Mouse (Mus musculus) c-Kit-positive CD71-negative TER-119-negative erythroid progenitor cells, embryonic 14.5 days (primary cell): Measurements from ENCODE around the gene 1810049J17Rik.
A peak's percentile ranks its signal among the peaks of the same experiment; 100 is the strongest.

Source experiments
- DNase-seq: peaks from one replicate; pipeline ENCODE4 v3.0.0-alpha.2; 2013; ENCODE audit warnings: low read depth

Gene 1810049J17Rik

GRCm38 (mm10) chr15:12346916-12347315, 25.2 kb upstream of the 1810049J17Rik start:
- DNase-seq: no peak

DNA sequence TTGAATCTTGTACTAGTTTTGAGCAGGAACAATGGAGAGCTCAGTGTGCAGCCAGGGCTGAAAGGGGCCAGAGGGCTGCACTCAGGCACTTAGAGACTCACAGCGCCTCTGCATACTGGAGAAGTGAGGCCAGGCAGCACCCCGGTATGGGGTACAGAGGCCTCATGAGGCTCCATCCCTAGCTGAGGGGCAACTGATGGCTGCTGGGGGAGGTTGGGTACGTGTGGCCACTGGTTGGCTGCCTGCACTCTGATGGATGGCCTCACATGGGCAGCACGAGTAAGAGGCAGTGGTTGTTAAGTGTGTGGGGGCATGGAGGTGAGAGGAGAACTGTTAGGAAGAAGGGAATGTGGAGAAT, 19.7 kb upstream of the 1810049J17Rik start:
- DNase-seq: no peak

- no peak for DNase-seq
Measured at GRCm38 (mm10) chr15:12340536-12341400, 19.1 kb upstream of the 1810049J17Rik start.

- DNase-seq: no peak
Measured at GRCm38 (mm10) chr15:12337779-12338137, 16.1 kb upstream of the 1810049J17Rik start.

DNA sequence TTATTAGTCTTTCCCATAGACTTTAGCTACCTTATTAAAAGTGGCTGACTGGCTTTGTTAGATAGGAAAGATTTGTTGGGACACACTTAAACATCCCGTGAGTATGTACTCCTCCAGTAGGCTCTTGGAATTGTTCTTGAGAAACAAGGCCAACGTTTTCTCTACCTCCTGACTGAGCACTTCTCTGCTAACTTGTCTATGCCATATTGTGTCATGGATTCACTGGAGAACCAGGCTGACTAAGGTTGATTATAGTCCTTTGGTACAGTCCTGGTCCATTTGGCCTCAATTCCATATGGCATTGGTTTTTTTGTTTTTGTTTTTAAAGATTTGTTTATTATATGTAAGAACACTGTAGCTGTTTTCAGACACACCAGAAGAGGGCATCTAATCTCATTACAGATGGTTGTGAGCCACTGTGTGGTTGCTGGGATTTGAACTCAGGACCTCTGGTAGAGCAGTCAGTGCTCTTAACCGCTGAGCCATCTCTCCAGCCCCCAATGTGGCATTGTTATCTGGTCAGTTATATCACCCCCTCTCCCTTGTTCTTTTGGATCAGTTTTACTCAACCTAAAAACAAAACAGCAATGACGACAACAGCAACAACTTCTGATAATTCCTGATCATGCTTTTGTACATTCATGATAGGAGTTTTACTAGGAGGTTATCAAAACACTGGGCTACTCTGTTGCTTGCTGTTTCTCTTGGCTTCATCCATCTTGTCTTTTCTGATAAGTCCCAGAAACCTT, 15.5 kb upstream of the 1810049J17Rik start:
- no peak for DNase-seq

GRCm38 (mm10) chr15:12334381-12334780, 12.7 kb upstream of the 1810049J17Rik start:
- DNase-seq: no peak

GRCm38 (mm10) chr15:12331300-12331699, 9.6 kb upstream of the 1810049J17Rik start:
- DNase-seq: no peak

GRCm38 (mm10) chr15:12330892-12331291, 9.2 kb upstream of the 1810049J17Rik start:
- no peak for DNase-seq

GRCm38 (mm10) chr15:12330389-12330788, 8.7 kb upstream of the 1810049J17Rik start:
- no peak for DNase-seq

- DNase-seq: no peak
Measured at GRCm38 (mm10) chr15:12324326-12324725, 2.6 kb upstream of the 1810049J17Rik start.

- no peak for DNase-seq
Measured at GRCm38 (mm10) chr15:12322676-12323402, 1.1 kb upstream of the 1810049J17Rik start.

DNA sequence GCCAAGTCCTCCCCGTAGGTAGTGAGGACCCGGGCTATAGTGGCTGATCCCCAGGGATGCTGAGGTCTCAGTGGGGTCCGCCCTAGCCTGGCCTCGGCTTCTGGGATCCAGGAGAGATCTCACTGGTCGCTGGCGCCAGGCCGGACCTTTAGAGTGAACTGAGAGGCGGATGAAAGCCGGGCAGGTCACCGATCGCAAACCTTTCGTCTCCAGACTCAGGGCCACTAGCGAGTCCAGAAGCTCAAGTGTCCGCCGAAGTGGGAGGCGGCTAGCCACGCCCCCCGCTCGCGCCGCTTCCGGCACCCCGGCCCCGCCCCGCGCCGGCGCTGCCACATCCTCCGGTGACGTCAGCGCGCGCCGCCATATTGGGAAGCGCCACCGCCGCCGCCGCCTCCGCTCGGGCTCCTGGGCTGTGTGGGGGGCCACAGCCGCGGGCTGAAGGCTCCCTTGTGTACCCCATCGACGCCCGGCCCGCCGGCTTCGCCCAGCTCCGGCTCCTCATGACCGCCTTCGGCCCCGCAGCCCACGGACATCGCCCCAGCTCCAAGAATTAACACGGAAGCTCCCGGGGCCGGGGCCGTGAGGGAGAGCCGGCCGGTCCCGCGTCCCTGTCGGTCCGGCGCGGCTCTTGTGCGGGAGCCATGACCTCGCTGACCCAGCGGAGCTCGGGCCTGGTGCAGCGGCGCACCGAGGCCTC, 460 bp downstream of the 1810049J17Rik start, which contains the start of gene Golph3:
Golph3 (plus strand) TSS at position 360 of the 697 bp plus-strand sequence.
- DNase-seq: peak; percentile 81

DNA sequence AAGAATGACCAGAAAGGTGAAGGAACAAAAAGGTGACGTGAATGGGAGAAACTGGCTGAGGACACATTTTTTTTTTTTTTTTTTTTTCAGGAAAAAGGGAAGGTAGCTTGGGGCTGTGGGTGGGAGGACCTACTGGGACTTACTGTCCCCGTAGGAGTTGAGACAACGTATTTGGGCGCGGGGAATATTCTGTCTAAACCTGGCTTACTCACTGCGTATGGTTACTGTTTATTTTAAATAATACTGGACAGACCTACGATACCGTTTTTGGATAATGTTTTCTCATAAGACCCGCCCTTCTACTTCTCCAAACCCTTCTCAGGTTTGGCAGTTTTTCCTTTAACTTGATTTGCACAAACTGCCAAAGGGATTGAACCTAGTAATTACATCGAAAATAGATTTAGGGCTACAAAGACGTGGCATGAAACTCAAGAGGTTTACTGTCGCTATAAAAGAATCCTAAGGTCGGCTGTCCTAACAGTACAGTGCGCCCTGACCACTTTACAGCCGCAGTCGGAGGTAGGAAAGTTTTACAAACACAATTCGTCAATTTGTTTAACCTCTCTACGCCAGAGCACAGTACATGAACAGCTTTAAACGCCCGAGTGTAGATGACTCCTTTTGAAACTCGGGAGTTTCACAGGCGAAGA, 1.1 kb downstream of the 1810049J17Rik start:
- DNase-seq: no peak

GRCm38 (mm10) chr15:12319889-12320288, 1.8 kb downstream of the 1810049J17Rik start:
- no peak for DNase-seq

GRCm38 (mm10) chr15:12318451-12318850, 3.2 kb downstream of the 1810049J17Rik start:
- DNase-seq: no peak

GRCm38 (mm10) chr15:12317290-12317689, 4.4 kb downstream of the 1810049J17Rik start:
- DNase-seq: no peak

DNA sequence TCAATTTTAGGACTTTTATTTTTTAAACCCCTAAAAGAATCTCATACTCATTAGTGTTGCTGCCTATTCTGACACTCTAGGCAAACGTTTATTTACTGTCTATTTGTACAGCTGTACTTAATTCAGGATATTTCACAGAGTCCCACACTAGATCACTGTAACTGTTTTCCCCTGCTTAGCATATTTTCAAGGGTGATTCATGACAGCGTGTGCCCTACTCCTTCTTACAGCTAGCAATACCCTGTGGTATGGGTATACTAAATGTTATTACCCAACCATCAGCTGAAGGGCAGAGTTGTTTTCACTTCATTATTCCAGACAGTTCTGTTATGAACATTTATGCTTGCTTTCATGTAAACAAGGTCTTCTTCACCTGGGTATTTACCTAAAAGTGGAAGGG, 5.7 kb downstream of the 1810049J17Rik start:
- DNase-seq: no peak

- DNase-seq: no peak
Measured at GRCm38 (mm10) chr15:12314584-12314983, 7.1 kb downstream of the 1810049J17Rik start.

DNA sequence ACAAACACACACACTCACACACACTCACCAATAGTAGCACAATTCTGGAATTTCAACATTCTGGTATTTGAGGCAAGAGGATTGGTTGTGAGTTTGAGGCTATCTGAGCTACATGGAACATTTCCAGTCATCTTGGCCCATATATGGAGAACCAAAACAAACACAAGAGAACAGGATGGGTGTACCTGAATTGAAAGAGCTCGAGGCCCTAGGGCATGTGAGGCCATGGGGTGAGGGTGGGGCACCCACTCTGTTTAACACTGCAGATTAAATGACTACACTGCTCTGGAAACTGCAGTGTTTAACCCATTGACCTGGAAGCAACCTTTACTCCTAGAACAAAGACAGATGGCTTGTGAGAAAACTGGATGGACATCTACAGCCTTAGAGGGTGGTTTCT, 8.4 kb downstream of the 1810049J17Rik start:
- no peak for DNase-seq

GRCm38 (mm10) chr15:12311465-12311864, 10.2 kb downstream of the 1810049J17Rik start:
- no peak for DNase-seq

GRCm38 (mm10) chr15:12310676-12311075, 11.0 kb downstream of the 1810049J17Rik start:
- no peak for DNase-seq
